Mouse (Mus musculus) stomach, embryonic 14.5 days (tissue): ENCODE results near the gene Trpm3. TPM values are rescaled to one million over a fixed set of nuclear protein-coding genes. Genes with fewer than 3 reads are reported as not detected.

ENCODE experiments used
- ATAC-seq: fragments of 200-750 bp; cut with Nextera tagmentation; 2 replicates; pipeline ENCODE4 v1.8.0; 2017; ENCODE audit warnings: low read depth, moderate TSS enrichment; ENCODE audit not compliant: insufficient number of reproducible peaks, insufficient read depth, low FRiP score
- H3K27ac ChIP-seq: fragments of 300-500 bp; sonication (generic); 2 replicates; pipeline ENCODE4 v1.5.1; 2014; ENCODE audit warnings: mild to moderate bottlenecking, low read length, moderate library complexity, mixed read lengths
- H3K27me3 ChIP-seq: fragments of 300-500 bp; sonication (generic); 2 replicates; pipeline ENCODE4 v1.6.1; 2014; ENCODE audit warnings: low read length, control low read depth, mixed read lengths; ENCODE audit not compliant: control insufficient read depth, insufficient read depth
- H3K36me3 ChIP-seq: fragments of 300-500 bp; sonication (generic); 2 replicates; pipeline ENCODE4 v1.6.1; 2014; ENCODE audit warnings: mild to moderate bottlenecking, control low read depth, low read length, moderate library complexity, mixed read lengths; ENCODE audit not compliant: control insufficient read depth, insufficient read depth
- H3K4me1 ChIP-seq: fragments of 300-500 bp; sonication (generic); 2 replicates; pipeline ENCODE4 v1.6.1; 2014; ENCODE audit warnings: low read length, control low read depth, mixed read lengths; ENCODE audit not compliant: control insufficient read depth, insufficient read depth
- H3K4me2 ChIP-seq: fragments of 300-500 bp; sonication (generic); replicated peaks from 2 replicates; pipeline ENCODE4 v1.6.1; 2014; ENCODE audit warnings: low read depth, low read length, control low read depth
- H3K4me3 ChIP-seq: fragments of 300-500 bp; sonication (generic); 2 replicates; pipeline ENCODE4 v1.5.1; 2014; ENCODE audit warnings: low read depth, low read length, control low read depth
- H3K9ac ChIP-seq: fragments of 300-500 bp; sonication (generic); replicated peaks from 2 replicates; pipeline ENCODE4 v1.6.1; 2014; ENCODE audit warnings: low read depth, mild to moderate bottlenecking, control low read depth, low read length, moderate library complexity, mixed read lengths
- H3K9me3 ChIP-seq: fragments of 300-500 bp; sonication (generic); 2 replicates; pipeline ENCODE4 v1.6.1; 2016; ENCODE audit warnings: low read depth, low read length, control low read depth; ENCODE audit not compliant: control insufficient read depth
- WGBS: fragments of 180-500 bp; shearing (Covaris S2); extraction: QIAGEN DNeasy Blood & Tissue Kit; methylation state at CpG from one replicate; pipeline ENCODE4 v1.1.7; 2014; 5-methylcytosine and 5-hydroxymethylcytosine counted together
- polyA plus RNA-seq: library from polyadenylated mRNA; unstranded; fragments of >200 nt; fragmentation: Nextera tagmentation; extraction: Ambion mirVana; gene quantifications from 2 replicates; pipeline ENCODE4 v1.2.1, GENCODE M21; 2014

Trpm3 gene
- polyA plus RNA-seq, 1 experiment from 2014 or later = 0.97 TPM

- Histone ChIP-seq H3K27ac (no peak overlapping the region), H3K4me1 (no peaks in the 10 kb centered on the region), H3K9me3 (no peaks in the 10 kb centered on the region), H3K4me2 (no peak overlapping the region), H3K36me3 (no peaks in the 10 kb centered on the region), H3K4me3 (no peak overlapping the region), H3K9ac (no peak overlapping the region), H3K27me3 (no peaks in the 10 kb centered on the region)
- no peak for ATAC-seq
- WGBS = 57% methylated on average over 4 of the region's 4 CpGs
Observed at GRCm38 (mm10) chr19:22473030-22473712, 334.3 kb downstream of the Trpm3 start.

GRCm38 (mm10) chr19:22478295-22478989, 339.6 kb downstream of the Trpm3 start:
- Histone ChIP-seq H3K9ac (no peak overlapping the region), H3K9me3 (no peaks in the 10 kb centered on the region), H3K4me1 (no peaks in the 10 kb centered on the region), H3K27me3 (no peaks in the 10 kb centered on the region), H3K4me2 (no peak overlapping the region), H3K4me3 (no peak overlapping the region), H3K27ac (no peak overlapping the region), H3K36me3 (no peaks in the 10 kb centered on the region)
- 92% methylated on average over 6 of the region's 6 CpGs for WGBS
- no peak for ATAC-seq

GRCm38 (mm10) chr19:22503469-22503868, 364.6 kb downstream of the Trpm3 start:
- no peaks in the 10 kb centered on the region for H3K27me3 ChIP-seq
- no peak overlapping the region for H3K4me2 ChIP-seq
- H3K36me3 ChIP-seq = no peaks in the 10 kb centered on the region
- ATAC-seq = no peak
- 86% methylated on average over 6 of the region's 6 CpGs for WGBS
- H3K9me3 ChIP-seq = no peaks in the 10 kb centered on the region
- no peak overlapping the region for H3K27ac ChIP-seq
- no peaks in the 10 kb centered on the region for H3K4me1 ChIP-seq
- H3K9ac ChIP-seq = no peak overlapping the region
- H3K4me3 ChIP-seq = no peak overlapping the region

- WGBS = 75% methylated on average over 6 of the region's 6 CpGs
- no peaks in the 10 kb centered on the region for H3K36me3 ChIP-seq
- H3K9me3 ChIP-seq = no peaks in the 10 kb centered on the region
- H3K9ac ChIP-seq = no peak overlapping the region
- H3K27ac ChIP-seq = no peak overlapping the region
- no peaks in the 10 kb centered on the region for H3K27me3 ChIP-seq
- no peak overlapping the region for H3K4me2 ChIP-seq
- H3K4me1 ChIP-seq = no peaks in the 10 kb centered on the region
- no peak for ATAC-seq
- H3K4me3 ChIP-seq = no peak overlapping the region
Observed at GRCm38 (mm10) chr19:22518508-22518907, 379.7 kb downstream of the Trpm3 start.

GRCm38 (mm10) chr19:22527944-22528343, 389.1 kb downstream of the Trpm3 start:
- no peak overlapping the region for H3K4me3 ChIP-seq
- no peaks in the 10 kb centered on the region for H3K36me3 ChIP-seq
- ATAC-seq = no peak
- no peak overlapping the region for H3K4me2 ChIP-seq
- no peaks in the 10 kb centered on the region for H3K4me1 ChIP-seq
- no peak overlapping the region for H3K27ac ChIP-seq
- H3K27me3 ChIP-seq = no peaks in the 10 kb centered on the region
- H3K9me3 ChIP-seq = no peaks in the 10 kb centered on the region
- H3K9ac ChIP-seq = no peak overlapping the region

GRCm38 (mm10) chr19:22542990-22543709, 404.3 kb downstream of the Trpm3 start:
- 0 out of 2 replicates have a peak, but pooled peaks have one; percentile 37 for ATAC-seq
- H3K36me3 ChIP-seq = no peaks in the 10 kb centered on the region
- no peaks in the 10 kb centered on the region for H3K9me3 ChIP-seq
- no peak overlapping the region for H3K4me3 ChIP-seq
- H3K4me2 ChIP-seq = no peak overlapping the region
- WGBS = 68% methylated on average over 6 of the region's 6 CpGs
- no peaks in the 10 kb centered on the region for H3K27me3 ChIP-seq
- H3K27ac ChIP-seq = no peak overlapping the region
- no peak overlapping the region for H3K9ac ChIP-seq
- no peaks in the 10 kb centered on the region for H3K4me1 ChIP-seq

GRCm38 (mm10) chr19:22552179-22552578, 413.3 kb downstream of the Trpm3 start:
- no peaks in the 10 kb centered on the region for H3K36me3 ChIP-seq
- H3K4me2 ChIP-seq = no peak overlapping the region
- H3K9ac ChIP-seq = no peak overlapping the region
- ATAC-seq = no peak
- no peak overlapping the region for H3K4me3 ChIP-seq
- 36% methylated on average over 5 of the region's 5 CpGs for WGBS
- no peaks in the 10 kb centered on the region for H3K27me3 ChIP-seq
- H3K27ac ChIP-seq = no peak overlapping the region
- H3K4me1 ChIP-seq = 0 out of 2 replicates have a peak, but pooled peaks cover 4% of the 10 kb centered on the region
- no peaks in the 10 kb centered on the region for H3K9me3 ChIP-seq

GRCm38 (mm10) chr19:22554421-22554941, 415.6 kb downstream of the Trpm3 start:
- no peaks in the 10 kb centered on the region for H3K36me3 ChIP-seq
- WGBS = 10% methylated on average over 7 of the region's 7 CpGs
- H3K27ac ChIP-seq = peak overlapping the region; percentile 7; the same call in 1 of the 2 replicates
- ATAC-seq = 0 out of 2 replicates have a peak, but pooled peaks have one; percentile 28
- 0 out of 2 replicates have a peak, but pooled peaks cover 4% of the 10 kb centered on the region for H3K4me1 ChIP-seq
- H3K9ac ChIP-seq = no peak overlapping the region
- no peaks in the 10 kb centered on the region for H3K27me3 ChIP-seq
- no peak overlapping the region for H3K4me3 ChIP-seq
- 0 out of 2 replicates have a peak overlapping the region, but pooled peaks have one; percentile 11 for H3K4me2 ChIP-seq
- H3K9me3 ChIP-seq = no peaks in the 10 kb centered on the region
